30 mouse cellular contexts compared by ENCODE assay signal in the genomic region with DNA sequence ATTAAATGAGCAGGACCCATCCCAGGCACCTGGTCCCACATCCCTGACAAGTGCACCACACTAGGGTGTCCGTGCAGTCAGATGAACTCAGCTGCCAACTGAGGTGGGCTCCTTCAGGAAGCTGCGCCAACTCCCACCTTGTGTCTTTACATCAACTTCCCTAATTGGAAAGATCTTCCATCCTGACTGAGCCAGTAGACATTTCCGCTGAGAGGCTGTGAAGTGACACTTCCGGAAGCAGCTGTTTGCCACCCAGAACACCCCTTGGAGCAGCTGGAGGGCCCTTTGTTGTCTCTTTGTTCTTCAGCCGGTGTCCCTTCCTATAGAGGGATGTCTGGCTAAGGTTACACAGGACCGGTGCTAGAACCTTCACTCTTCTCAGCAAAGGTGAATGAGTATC. TPM values are rescaled to one million over a fixed set of nuclear protein-coding genes. Genes with fewer than 3 reads are reported as not detected.
"Had no signal": no experiment of that assay in that cellular context is flagged by ENCODE, and none has a peak within 500 bp of the region (broad histone marks: within the 10 kb centered on the region; RNA-seq: fewer than 3 reads in every experiment).

No protein-coding gene starts in this region.

- H3K36me3 ChIP-seq: heart, embryonic 13.5 days; heart, embryonic 15.5 days; hindbrain, embryonic 13.5 days; hindbrain, embryonic 15.5 days; kidney, embryonic 15.5 days; limb, embryonic 13.5 days; limb, embryonic 15.5 days had no signal

- DNase-seq: gastrocnemius, postnatal 25 days; heart, adult 11 months; heart, adult 2 months; heart, postnatal 14 days; heart, postnatal 36 days; kidney, adult 11 months; kidney, adult 2 months; kidney, adult 9 months; kidney, postnatal 14 days; kidney, postnatal 36 days; layer of hippocampus, adult 9-11 months; layer of hippocampus, postnatal 36 days; left cerebral cortex, postnatal 4 days had no signal

- ATAC-seq: hindbrain, postnatal 0 days; intestine, embryonic 16.5 days had no signal

- H3K4me2 ChIP-seq: heart, embryonic 11.5 days; heart, embryonic 13.5 days; heart, embryonic 15.5 days; hindbrain, embryonic 13.5 days; hindbrain, embryonic 15.5 days; kidney, embryonic 15.5 days; limb, embryonic 13.5 days; limb, embryonic 15.5 days had no signal

- H3K9ac ChIP-seq: heart, embryonic 13.5 days; heart, embryonic 15.5 days; hindbrain, embryonic 13.5 days; hindbrain, embryonic 15.5 days; kidney, embryonic 15.5 days; limb, embryonic 13.5 days; limb, embryonic 15.5 days had no signal

- H3K27ac ChIP-seq: heart, embryonic 13.5 days; heart, embryonic 15.5 days; hindbrain, embryonic 13.5 days; hindbrain, embryonic 15.5 days; hindbrain, postnatal 0 days; kidney, embryonic 15.5 days; kidney, postnatal 0 days; limb, embryonic 13.5 days; limb, embryonic 15.5 days had no signal

- H3K4me1 ChIP-seq: hindbrain, embryonic 13.5 days; hindbrain, embryonic 15.5 days; limb, embryonic 13.5 days had no signal

- H3K9me3 ChIP-seq: heart, embryonic 13.5 days; heart, embryonic 15.5 days; hindbrain, embryonic 13.5 days; hindbrain, embryonic 15.5 days; kidney, embryonic 15.5 days; limb, embryonic 13.5 days; limb, embryonic 15.5 days had no signal

- H3K4me3 ChIP-seq: heart, adult 2 months; heart, embryonic 13.5 days; heart, embryonic 15.5 days; hindbrain, embryonic 13.5 days; hindbrain, embryonic 15.5 days; kidney, embryonic 15.5 days; limb, embryonic 13.5 days; limb, embryonic 15.5 days had no signal

- H3K27me3 ChIP-seq: heart, embryonic 13.5 days; heart, embryonic 15.5 days; hindbrain, embryonic 13.5 days; hindbrain, embryonic 15.5 days; kidney, embryonic 15.5 days; limb, embryonic 13.5 days; limb, embryonic 15.5 days had no signal

RNA-seq across cellular contexts. Expression of a gene that starts 34.3 kb away (rescaled TPM):
- polyA plus RNA-seq: liver, adult 2 months had no signal

RNA-seq across cellular contexts. Expression of a gene that starts 36.6 kb away (rescaled TPM):
- total RNA-seq: hematopoietic stem cell, adult 5-6 weeks; hindbrain, postnatal 0 days; layer of hippocampus, adult 18-20 months; left cerebral cortex, postnatal 10 days; left cerebral cortex, postnatal 4 days; liver, adult 2 months had no signal
- polyA plus RNA-seq: heart, embryonic 11.5 days; hindbrain, embryonic 11.5 days; kidney, adult 2 months; kidney, embryonic 15.5 days; limb, embryonic 11.5 days; liver, adult 2 months had no signal
